Mouse (Mus musculus) intestine, embryonic 14.5 days (tissue): Measurements from ENCODE around the gene Lrrk1. TPM values are rescaled to one million over a fixed set of nuclear protein-coding genes. Genes with fewer than 3 reads are reported as not detected.

Experiments
- ATAC-seq: fragments of 200-750 bp; cut with Nextera tagmentation; replicated peaks from 2 replicates; pipeline ENCODE4 v1.8.0; 2017; ENCODE audit warnings: low read depth, moderate number of reproducible peaks, moderate TSS enrichment, moderate library complexity; ENCODE audit not compliant: low FRiP score, low TSS enrichment
- DNase-seq: peaks from one replicate; pipeline ENCODE4 v3.0.0-alpha.2; 2018; ENCODE audit warnings: low spot score
- H3K27ac ChIP-seq: fragments of 300-500 bp; sonication (generic); 2 replicates; pipeline ENCODE4 v1.5.1; 2014; ENCODE audit warnings: low read depth, mild to moderate bottlenecking, control low read depth
- H3K27me3 ChIP-seq: fragments of 300-500 bp; sonication (generic); replicated peaks from 2 replicates; pipeline ENCODE4 v1.6.1; 2014; ENCODE audit warnings: low read length, control low read depth; ENCODE audit not compliant: control insufficient read depth, insufficient read depth
- H3K36me3 ChIP-seq: fragments of 300-500 bp; sonication (generic); 2 replicates; pipeline ENCODE4 v1.6.1; 2014; ENCODE audit warnings: low read length, control low read depth; ENCODE audit not compliant: control insufficient read depth, insufficient read depth
- H3K4me1 ChIP-seq: fragments of 300-500 bp; sonication (generic); replicated peaks from 2 replicates; pipeline ENCODE4 v1.6.1; 2014; ENCODE audit warnings: low read length, control low read depth, mixed read lengths; ENCODE audit not compliant: control insufficient read depth, insufficient read depth
- H3K4me2 ChIP-seq: fragments of 300-500 bp; sonication (generic); 2 replicates; pipeline ENCODE4 v1.6.1; 2014; ENCODE audit warnings: low read length
- H3K4me3 ChIP-seq: fragments of 300-500 bp; sonication (generic); 2 replicates; pipeline ENCODE4 v1.5.1; 2014; ENCODE audit warnings: low read depth, low read length, control low read depth, mixed read lengths
- H3K9ac ChIP-seq: fragments of 300-500 bp; sonication (generic); 2 replicates; pipeline ENCODE4 v1.6.1; 2014; ENCODE audit warnings: mild to moderate bottlenecking, low read length
- H3K9me3 ChIP-seq: fragments of 300-500 bp; sonication (generic); 2 replicates; pipeline ENCODE4 v1.6.1; 2016; ENCODE audit warnings: low read length, control low read depth; ENCODE audit not compliant: control insufficient read depth
- WGBS: fragments of 180-500 bp; shearing (Covaris S2); extraction: QIAGEN DNeasy Blood & Tissue Kit; methylation state at CpG from one replicate; pipeline ENCODE4 v1.1.7; 2014; 5-methylcytosine and 5-hydroxymethylcytosine counted together
- polyA plus RNA-seq: library from polyadenylated mRNA; unstranded; fragments of >200 nt; fragmentation: Nextera tagmentation; extraction: Ambion mirVana; gene quantifications from 2 replicates; pipeline ENCODE4 v1.2.1, GENCODE M21; 2014

Lrrk1 gene
- polyA plus RNA-seq, 1 experiment from 2014 or later, result 16.9 TPM

DNA sequence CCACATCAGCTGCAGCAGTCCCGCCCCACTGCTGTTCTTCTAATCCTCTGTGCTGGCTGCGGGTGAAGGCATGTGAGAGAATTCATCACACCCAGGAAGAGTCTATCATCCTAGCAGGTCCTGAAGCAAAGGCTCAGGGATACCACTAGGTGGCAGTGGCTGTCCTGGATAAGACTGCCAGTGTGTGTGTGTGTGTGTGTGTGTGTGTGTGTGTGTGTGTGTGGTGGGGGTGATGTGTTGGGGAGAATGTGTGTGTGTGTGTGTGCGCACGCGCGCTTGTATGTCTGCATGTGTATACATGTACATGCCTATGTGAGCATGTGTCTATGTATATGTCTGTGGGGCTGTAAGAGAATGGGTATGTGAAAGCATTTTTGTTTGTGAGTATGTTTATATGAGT lies 21.3 kb upstream of the Lrrk1 start:
- Histone ChIP-seq H3K4me3 (no peak overlapping the region), H3K27ac (no peak overlapping the region), H3K4me2 (no peak overlapping the region), H3K36me3 (no peaks in the 10 kb centered on the region), H3K9ac (no peak overlapping the region), H3K4me1 (peaks cover 17% of the 10 kb centered on the region; the same call in 1 of the 2 replicates), H3K9me3 (no peaks in the 10 kb centered on the region), H3K27me3 (no peaks in the 10 kb centered on the region)
- DNase-seq (no peak), ATAC-seq (no peak)
- 70% methylated on average over 6 of the region's 6 CpGs for WGBS

DNA sequence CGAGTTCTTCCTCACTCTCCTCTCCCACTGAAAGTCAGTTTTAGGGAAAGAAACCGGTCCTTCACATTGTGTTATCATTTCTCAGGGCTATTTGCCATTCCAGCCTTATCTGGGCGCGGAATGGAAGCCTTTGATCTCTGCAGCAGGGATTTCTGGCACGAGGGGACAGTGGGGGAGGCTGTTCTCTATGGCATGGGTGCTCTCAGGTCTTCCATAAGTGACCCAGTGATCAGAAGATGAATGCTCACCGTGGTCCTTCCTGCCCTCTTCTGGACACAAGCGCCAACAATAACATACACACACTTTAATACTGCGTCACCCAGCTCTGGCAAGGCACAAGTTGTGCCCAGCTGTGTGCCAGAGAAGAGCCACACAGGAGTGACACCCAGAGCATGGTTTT lies 18.8 kb upstream of the Lrrk1 start:
- Histone ChIP-seq H3K4me2 (no peak overlapping the region), H3K36me3 (no peaks in the 10 kb centered on the region), H3K4me1 (peaks cover 19% of the 10 kb centered on the region; the same call in 1 of the 2 replicates), H3K9ac (no peak overlapping the region), H3K4me3 (no peak overlapping the region), H3K27ac (no peak overlapping the region), H3K27me3 (no peaks in the 10 kb centered on the region), H3K9me3 (no peaks in the 10 kb centered on the region)
- no peak for DNase-seq
- ATAC-seq, result no peak
- 54% methylated on average over 8 of the region's 8 CpGs for WGBS

DNA sequence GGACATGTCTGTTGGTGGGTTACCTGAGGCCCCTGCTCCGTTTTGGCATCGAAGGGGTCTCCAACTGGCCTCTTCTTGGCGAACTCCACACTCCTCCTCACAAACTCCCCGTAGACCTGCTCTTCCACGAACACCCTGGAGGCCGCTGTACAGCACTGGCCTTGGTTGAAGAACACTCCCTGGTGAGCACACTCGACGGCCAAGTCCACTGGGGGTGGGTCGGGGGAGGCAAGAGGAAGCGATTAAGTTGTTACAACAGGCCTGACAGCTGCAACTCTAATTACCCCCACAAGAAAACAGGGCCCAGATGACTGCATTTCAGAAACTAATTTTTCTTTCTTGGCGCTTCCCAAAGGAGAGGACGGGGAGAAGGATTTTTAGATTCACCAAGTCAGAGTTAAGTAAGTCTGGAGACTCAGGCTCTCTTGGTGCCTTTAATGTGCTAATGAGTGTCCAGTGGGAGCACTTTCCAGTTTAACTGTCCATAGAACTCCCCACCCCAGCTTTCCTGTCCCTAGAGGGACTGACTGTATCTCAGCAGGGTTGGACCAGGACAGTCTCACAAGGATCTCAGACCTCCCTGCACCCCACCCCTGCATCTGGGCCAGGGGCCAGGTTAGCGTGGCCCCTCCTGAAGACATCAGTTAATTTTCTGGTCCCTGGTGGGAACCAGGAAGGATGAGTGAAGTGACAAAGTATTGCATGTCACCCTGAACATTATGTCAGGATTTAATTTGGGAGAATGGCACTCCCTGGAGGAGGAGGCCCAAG lies 18.0 kb upstream of the Lrrk1 start:
- no peak overlapping the region for H3K4me3 ChIP-seq
- DNase-seq (no peak), ATAC-seq (no peak)
- H3K9ac ChIP-seq, result no peak overlapping the region
- no peak overlapping the region for H3K4me2 ChIP-seq
- H3K4me1 ChIP-seq, result peaks cover 22% of the 10 kb centered on the region; the same call in 1 of the 2 replicates
- no peaks in the 10 kb centered on the region for H3K9me3 ChIP-seq
- no peak overlapping the region for H3K27ac ChIP-seq
- WGBS, result 53% methylated on average over 13 of the region's 13 CpGs
- H3K27me3 ChIP-seq, result no peaks in the 10 kb centered on the region
- H3K36me3 ChIP-seq, result no peaks in the 10 kb centered on the region

DNA sequence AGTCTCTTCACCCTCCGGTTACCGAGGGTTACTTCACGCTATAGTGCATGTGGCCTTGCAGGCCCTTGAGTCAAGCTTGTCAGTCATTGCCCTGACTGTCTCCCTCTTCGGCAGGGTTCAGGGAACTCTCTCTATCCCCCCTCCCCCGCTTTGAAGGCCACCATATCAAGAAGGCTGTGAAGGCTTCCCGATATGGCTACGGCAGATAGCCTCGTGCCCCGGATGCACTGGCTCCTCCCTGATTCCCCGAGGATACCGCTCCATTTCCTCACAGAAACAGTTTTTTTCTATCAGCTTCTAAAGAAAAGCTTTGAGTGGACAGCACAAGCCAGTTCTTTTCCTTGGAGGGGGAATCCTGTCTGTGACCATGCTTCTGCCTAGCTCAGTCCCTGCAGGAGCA lies 17.4 kb upstream of the Lrrk1 start:
- Histone ChIP-seq H3K9ac (no peak overlapping the region), H3K27me3 (no peaks in the 10 kb centered on the region), H3K4me2 (no peak overlapping the region), H3K36me3 (no peaks in the 10 kb centered on the region), H3K4me1 (peaks cover 22% of the 10 kb centered on the region; the same call in 1 of the 2 replicates), H3K27ac (no peak overlapping the region), H3K4me3 (no peak overlapping the region), H3K9me3 (no peaks in the 10 kb centered on the region)
- 54% methylated on average over 11 of the region's 11 CpGs for WGBS
- ATAC-seq (no peak), DNase-seq (no peak)

DNA sequence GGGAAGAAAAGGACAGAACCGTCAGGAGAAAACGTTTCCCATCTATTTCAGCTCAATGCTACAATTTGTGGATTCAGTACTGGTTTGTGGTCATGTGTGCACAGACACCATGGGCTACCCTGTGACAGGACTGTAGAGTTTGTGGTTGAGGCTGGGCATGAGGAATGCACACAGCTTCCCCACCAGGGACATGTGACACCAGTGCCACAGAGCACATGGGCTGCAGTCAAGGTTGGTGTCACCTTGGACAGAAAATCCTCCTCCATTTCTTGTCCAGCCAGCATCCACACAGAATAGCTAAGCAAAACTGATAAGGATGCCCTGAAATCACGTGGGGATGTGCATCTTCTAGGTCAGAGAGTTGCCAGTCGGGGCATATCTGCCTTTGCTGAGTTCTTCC lies 16.7 kb upstream of the Lrrk1 start:
- H3K9ac ChIP-seq, result no peak overlapping the region
- WGBS, result 75% methylated on average over 4 of the region's 4 CpGs
- no peak for ATAC-seq
- H3K4me2 ChIP-seq, result no peak overlapping the region
- no peak for DNase-seq
- no peaks in the 10 kb centered on the region for H3K36me3 ChIP-seq
- H3K4me1 ChIP-seq, result peaks cover 22% of the 10 kb centered on the region; the same call in 1 of the 2 replicates
- no peak overlapping the region for H3K27ac ChIP-seq
- no peaks in the 10 kb centered on the region for H3K27me3 ChIP-seq
- no peak overlapping the region for H3K4me3 ChIP-seq
- H3K9me3 ChIP-seq, result no peaks in the 10 kb centered on the region

DNA sequence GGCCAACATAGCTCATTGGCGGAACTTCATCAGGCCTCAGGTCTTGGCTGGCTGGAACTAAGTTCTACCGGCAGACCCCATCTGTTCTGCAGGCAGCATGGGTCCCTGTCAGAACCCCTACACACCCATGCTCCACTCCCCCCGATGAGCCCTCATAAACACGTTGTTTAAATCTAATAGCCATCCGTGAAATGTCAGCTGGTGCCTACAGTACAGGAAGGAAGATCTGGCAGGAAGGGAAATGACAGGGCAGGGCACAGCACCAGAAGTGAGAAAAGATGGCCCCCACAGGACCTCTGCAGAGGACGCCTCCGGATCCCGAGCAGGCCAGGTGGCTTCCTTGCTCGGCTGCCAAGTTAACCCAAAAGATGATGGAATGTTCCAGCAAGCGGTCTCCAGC lies 16.0 kb upstream of the Lrrk1 start:
- Histone ChIP-seq H3K36me3 (no peaks in the 10 kb centered on the region), H3K27ac (no peak overlapping the region), H3K9me3 (no peaks in the 10 kb centered on the region), H3K4me2 (no peak overlapping the region), H3K9ac (no peak overlapping the region), H3K4me3 (no peak overlapping the region), H3K27me3 (no peaks in the 10 kb centered on the region), H3K4me1 (peaks cover 22% of the 10 kb centered on the region; the same call in 1 of the 2 replicates)
- DNase-seq (no peak), ATAC-seq (no peak)
- 35% methylated on average over 10 of the region's 10 CpGs for WGBS

DNA sequence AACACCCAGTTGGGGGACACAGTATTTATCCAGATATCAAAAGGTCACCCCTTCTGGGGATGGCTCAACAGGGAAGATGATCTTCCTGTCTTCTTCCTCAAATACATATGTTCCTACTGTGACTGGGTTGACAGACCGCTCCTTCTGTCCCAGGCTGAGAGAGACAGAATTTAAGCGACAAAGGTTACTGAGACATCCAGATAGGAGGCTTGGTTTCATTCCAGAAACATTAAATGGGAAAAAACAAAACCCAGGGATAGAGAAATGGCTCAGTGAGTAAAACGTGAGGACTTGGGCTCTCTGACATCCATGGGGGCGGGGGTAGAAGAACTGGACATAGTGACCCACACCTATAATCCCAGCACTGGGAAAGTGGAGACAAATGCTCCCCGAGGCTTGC lies 14.7 kb upstream of the Lrrk1 start:
- no peak overlapping the region for H3K9ac ChIP-seq
- 89% methylated on average over 5 of the region's 5 CpGs for WGBS
- ATAC-seq (no peak), DNase-seq (no peak)
- no peaks in the 10 kb centered on the region for H3K36me3 ChIP-seq
- H3K4me1 ChIP-seq, result peaks cover 26% of the 10 kb centered on the region
- H3K27me3 ChIP-seq, result no peaks in the 10 kb centered on the region
- no peaks in the 10 kb centered on the region for H3K9me3 ChIP-seq
- H3K4me3 ChIP-seq, result no peak overlapping the region
- H3K27ac ChIP-seq, result no peak overlapping the region
- H3K4me2 ChIP-seq, result no peak overlapping the region

DNA sequence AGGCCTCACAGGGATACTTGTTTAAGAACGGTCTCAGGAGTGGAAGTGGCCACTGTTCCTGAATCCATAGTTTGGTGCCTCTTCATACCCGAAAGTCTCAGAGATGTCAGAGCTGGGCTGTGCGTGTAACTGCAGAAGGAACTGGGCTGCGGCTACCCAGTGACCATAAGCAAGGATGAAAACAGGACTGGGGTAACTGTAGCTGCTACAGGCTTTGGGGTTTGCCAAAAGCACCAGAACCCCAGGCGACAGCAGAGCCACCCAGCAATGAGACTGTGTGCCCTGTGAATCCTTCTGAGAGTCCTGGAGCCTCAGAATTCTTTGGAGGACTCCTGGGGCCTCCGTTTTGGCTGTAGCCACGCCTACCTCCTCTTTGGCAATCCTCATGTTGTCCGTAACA lies 13.5 kb upstream of the Lrrk1 start:
- WGBS, result 55% methylated on average over 8 of the region's 8 CpGs
- Histone ChIP-seq H3K4me2 (no peak overlapping the region), H3K4me3 (no peak overlapping the region), H3K27ac (no peak overlapping the region), H3K4me1 (peaks cover 30% of the 10 kb centered on the region), H3K9ac (no peak overlapping the region), H3K9me3 (no peaks in the 10 kb centered on the region), H3K36me3 (no peaks in the 10 kb centered on the region), H3K27me3 (no peaks in the 10 kb centered on the region)
- ATAC-seq (no peak), DNase-seq (no peak)

DNA sequence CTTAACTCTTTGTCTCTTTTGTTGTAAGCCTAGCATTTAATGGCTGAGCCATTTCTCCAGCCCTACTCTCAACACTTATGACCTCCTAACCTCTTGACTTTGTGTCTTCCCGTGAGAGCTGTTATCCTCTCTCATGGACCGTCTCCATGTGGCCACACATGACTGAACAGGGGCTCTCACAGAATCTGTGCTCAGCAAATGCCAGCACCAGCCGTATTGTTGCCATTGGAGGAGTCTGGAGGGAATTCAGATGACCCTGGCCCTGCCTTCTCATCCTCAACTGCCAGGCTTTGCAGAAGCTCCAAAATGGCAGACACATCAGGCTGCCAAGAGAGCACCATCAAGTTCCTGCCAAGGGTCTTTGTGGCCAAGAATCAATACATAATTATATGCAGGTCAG lies 9.1 kb upstream of the Lrrk1 start:
- Histone ChIP-seq H3K36me3 (no peaks in the 10 kb centered on the region), H3K27me3 (no peaks in the 10 kb centered on the region), H3K9ac (no peak overlapping the region), H3K27ac (0 out of 2 replicates have a peak overlapping the region, but pooled peaks have one; percentile 38), H3K4me1 (peaks cover 13% of the 10 kb centered on the region), H3K4me2 (no peak overlapping the region), H3K9me3 (no peaks in the 10 kb centered on the region), H3K4me3 (no peak overlapping the region)
- 64% methylated on average over 3 of the region's 3 CpGs for WGBS
- DNase-seq (no peak), ATAC-seq (no peak)
